Mouse (Mus musculus): ENCODE data around the gene Tcn2.

Gene Tcn2

DNA sequence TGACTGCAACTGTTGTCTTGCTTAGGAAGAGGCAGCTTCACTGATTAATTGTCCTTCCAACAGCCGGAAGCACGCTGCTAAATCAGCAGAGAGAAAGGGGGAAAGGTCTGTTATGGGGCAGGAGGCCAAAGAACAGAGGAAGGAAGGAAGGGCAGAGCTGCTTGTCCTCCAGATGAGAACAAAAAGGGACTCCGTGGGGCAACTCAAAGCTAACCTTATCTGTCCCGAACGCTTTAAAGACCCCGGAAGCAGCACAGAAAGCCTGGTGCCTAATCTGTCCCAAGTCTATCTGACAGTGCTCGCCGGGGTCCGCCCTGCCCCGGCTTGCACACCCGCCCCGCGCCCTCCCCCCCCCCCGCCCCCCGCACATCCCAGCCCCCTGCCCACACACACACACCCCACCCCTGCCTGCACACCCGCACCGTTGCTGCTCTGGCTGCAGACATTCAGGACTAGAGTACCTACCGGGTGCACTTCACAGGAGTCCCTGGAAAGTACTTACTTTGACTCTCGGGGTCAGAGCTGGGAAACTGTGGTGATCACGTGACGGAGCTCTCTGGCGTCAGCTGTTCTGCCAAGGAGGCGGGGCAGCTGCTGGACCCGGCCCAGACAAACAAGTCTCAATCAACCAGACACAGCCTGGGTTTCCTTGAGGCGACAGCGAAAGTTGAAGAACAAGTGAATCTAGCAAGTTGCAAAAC is at the start of gene Tcn2:
TSS of gene Tcn2 (minus strand) at position 649 of the 701 bp plus-strand sequence.
- Histone ChIP-seq H3K36me3 (ENCODE audit: insufficient read depth, low read length) (peaks cover 20% of the 10 kb centered on the region), H3K4me3 (replicated peaks; ENCODE audit: low read length) (peak within 1 kb of the TSS; percentile 74), H3K9me3 (ENCODE audit: low read length) (peaks cover 6% of the 10 kb centered on the region; the same call in 1 of the 2 replicates), H3K27me3 (ENCODE audit: insufficient read depth, low read length) (no peaks in the 10 kb centered on the region), H3K4me1 (replicated peaks; ENCODE audit: low read depth, low read length) (peaks cover 59% of the 10 kb centered on the region)
- TF ChIP-seq NANOG (IDR thresholded peaks at IDR 0.05; ENCODE audit: borderline replicate concordance, low read length), result no peak
- no peak for TF ChIP-seq POU5F1 (IDR thresholded peaks at IDR 0.05; ENCODE audit: borderline replicate concordance, low read length)
- TF ChIP-seq CTCF (conservative IDR thresholded peaks at IDR 0.05; ENCODE audit: low read length), result no peak

DNA sequence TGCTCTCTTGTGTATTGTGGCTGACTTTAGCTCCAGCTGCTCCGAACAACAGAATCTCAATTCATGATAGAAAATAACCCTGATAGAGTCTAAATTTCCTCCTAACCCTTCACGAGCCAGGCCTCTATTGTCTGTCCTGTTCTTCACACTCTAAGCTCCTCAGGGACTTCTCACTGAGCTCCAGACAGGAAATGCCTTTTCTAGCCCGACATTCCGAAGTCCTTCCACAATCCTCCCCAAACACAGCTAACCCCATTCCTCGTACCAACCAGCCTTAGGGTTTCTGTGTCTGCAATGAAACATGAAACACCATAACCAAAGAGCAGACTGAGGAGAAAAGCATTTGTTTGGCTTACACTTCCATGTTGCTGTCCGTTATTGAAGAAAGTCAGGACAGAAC is 49.6 kb upstream of the Tcn2 start:
- Histone ChIP-seq H3K36me3 (ENCODE audit: insufficient read depth, low read length) (peaks cover 60% of the 10 kb centered on the region), H3K4me3 (replicated peaks; ENCODE audit: low read length) (no peak overlapping the region), H3K27me3 (ENCODE audit: insufficient read depth, low read length) (peaks cover 15% of the 10 kb centered on the region), H3K9me3 (ENCODE audit: low read length) (no peaks in the 10 kb centered on the region), H3K4me1 (replicated peaks; ENCODE audit: low read depth, low read length) (peaks cover 40% of the 10 kb centered on the region)
- TF ChIP-seq POU5F1 (IDR thresholded peaks at IDR 0.05; ENCODE audit: borderline replicate concordance, low read length), result no peak
- no peak for TF ChIP-seq CTCF (conservative IDR thresholded peaks at IDR 0.05; ENCODE audit: low read length)
- TF ChIP-seq NANOG (IDR thresholded peaks at IDR 0.05; ENCODE audit: borderline replicate concordance, low read length), result no peak

DNA sequence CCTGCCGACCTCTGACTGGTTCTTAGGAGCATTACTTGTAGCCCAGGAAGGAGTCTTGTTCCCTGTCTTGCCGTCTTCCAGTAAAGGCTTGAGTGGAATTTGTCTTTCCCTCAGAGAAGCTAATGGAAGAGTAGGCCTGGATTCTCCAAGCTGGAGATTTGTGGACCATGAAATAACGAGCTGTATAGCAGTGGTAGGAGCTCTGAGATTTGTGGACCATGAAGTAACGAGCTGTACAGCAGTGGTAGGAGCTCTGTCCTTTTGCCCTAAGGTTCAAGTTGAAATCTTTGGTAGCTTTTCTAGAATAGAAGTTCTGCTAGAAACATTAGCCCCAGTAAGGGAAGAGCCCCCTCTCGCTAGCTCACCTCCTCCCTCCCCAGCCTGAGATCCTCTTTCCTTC is 46.5 kb upstream of the Tcn2 start:
- TF ChIP-seq NANOG (IDR thresholded peaks at IDR 0.05; ENCODE audit: borderline replicate concordance, low read length) (no peak), POU5F1 (IDR thresholded peaks at IDR 0.05; ENCODE audit: borderline replicate concordance, low read length) (no peak)
- H3K4me3 ChIP-seq (replicated peaks; ENCODE audit: low read length), result no peak overlapping the region
- H3K36me3 ChIP-seq (ENCODE audit: insufficient read depth, low read length), result peaks cover 91% of the 10 kb centered on the region
- H3K9me3 ChIP-seq (ENCODE audit: low read length), result no peaks in the 10 kb centered on the region
- H3K27me3 ChIP-seq (ENCODE audit: insufficient read depth, low read length), result 0 out of 2 replicates have a peak, but pooled peaks cover 9% of the 10 kb centered on the region
- H3K4me1 ChIP-seq (replicated peaks; ENCODE audit: low read depth, low read length), result peaks cover 36% of the 10 kb centered on the region

DNA sequence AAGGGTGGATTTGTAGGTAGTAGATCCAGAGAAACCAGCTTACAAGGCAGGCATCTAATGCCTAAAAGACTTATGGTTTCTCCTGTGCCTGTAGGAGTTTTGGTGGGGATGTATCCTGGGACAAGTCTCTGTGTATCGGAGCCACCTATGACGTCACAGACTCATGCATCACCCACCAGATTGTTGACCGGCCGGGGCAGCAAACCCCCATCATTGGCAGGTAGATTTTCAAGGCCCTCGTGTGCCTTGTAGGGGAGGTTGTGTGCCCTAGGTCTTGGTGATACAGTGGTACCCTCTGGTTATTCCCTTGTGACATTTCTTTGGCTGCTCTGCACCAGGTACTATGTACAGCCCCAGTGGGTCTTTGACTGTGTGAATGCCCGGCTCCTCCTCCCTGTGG is 44.7 kb upstream of the Tcn2 start, which contains the start of gene 4930556J24Rik:
TSS of gene 4930556J24Rik (minus strand) at position 101 of the 400 bp plus-strand sequence.
- H3K4me3 ChIP-seq (replicated peaks; ENCODE audit: low read length), result no peak within 1 kb of the TSS
- no peak for TF ChIP-seq CTCF (conservative IDR thresholded peaks at IDR 0.05; ENCODE audit: low read length)
- peaks cover 27% of the 10 kb centered on the region for H3K4me1 ChIP-seq (replicated peaks; ENCODE audit: low read depth, low read length)
- H3K9me3 ChIP-seq (ENCODE audit: low read length), result no peaks in the 10 kb centered on the region
- no peaks in the 10 kb centered on the region for H3K27me3 ChIP-seq (ENCODE audit: insufficient read depth, low read length)
- H3K36me3 ChIP-seq (ENCODE audit: insufficient read depth, low read length), result peaks cover 100% of the 10 kb centered on the region

DNA sequence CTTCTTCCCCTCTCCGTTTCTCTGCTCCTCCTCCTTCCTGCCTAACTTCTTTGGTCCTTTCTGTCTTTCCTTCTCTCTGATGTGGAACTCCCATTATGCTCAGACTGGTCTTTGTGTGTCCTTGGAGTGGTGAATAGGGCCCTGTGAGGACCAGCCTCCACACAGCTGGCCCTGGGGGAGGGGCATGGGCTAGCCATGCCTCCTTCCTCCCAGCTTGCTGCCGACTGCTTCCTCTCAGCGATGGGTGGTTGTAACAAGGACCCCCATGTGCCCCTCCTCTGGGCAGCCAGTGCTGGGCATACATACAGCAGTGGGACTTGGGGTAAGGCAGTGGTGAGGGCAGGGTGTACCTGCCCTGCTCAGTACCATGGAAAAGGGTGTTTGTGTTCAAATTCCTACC is 42.4 kb upstream of the Tcn2 start:
- peaks cover 33% of the 10 kb centered on the region for H3K4me1 ChIP-seq (replicated peaks; ENCODE audit: low read depth, low read length)
- TF ChIP-seq NANOG (IDR thresholded peaks at IDR 0.05; ENCODE audit: borderline replicate concordance, low read length), result no peak
- no peak for TF ChIP-seq POU5F1 (IDR thresholded peaks at IDR 0.05; ENCODE audit: borderline replicate concordance, low read length)
- TF ChIP-seq CTCF (conservative IDR thresholded peaks at IDR 0.05; ENCODE audit: low read length), result no peak
- H3K9me3 ChIP-seq (ENCODE audit: low read length), result no peaks in the 10 kb centered on the region
- no peaks in the 10 kb centered on the region for H3K27me3 ChIP-seq (ENCODE audit: insufficient read depth, low read length)
- no peak overlapping the region for H3K4me3 ChIP-seq (replicated peaks; ENCODE audit: low read length)
- H3K36me3 ChIP-seq (ENCODE audit: insufficient read depth, low read length), result peaks cover 100% of the 10 kb centered on the region

DNA sequence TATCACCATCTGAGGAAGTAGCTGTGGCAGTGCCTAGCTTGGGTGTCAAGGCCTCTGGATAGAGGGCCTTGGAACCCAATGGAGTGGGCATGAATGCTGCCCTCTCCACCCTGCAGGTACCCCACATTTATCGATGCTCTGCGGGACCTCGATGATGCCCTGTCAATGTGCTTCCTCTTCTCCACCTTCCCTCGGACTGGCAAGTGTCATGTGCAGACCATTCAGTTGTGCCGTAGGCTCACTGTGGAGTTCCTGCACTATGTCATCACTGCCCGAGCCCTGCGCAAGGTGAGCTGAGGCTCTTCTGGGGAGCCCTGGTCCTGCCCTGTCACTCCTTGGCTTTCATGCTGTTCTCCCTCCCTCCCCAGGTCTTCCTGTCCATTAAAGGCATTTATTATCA is 41.1 kb upstream of the Tcn2 start:
- peaks cover 100% of the 10 kb centered on the region for H3K36me3 ChIP-seq (ENCODE audit: insufficient read depth, low read length)
- TF ChIP-seq CTCF (conservative IDR thresholded peaks at IDR 0.05; ENCODE audit: low read length) (no peak), POU5F1 (IDR thresholded peaks at IDR 0.05; ENCODE audit: borderline replicate concordance, low read length) (no peak), NANOG (IDR thresholded peaks at IDR 0.05; ENCODE audit: borderline replicate concordance, low read length) (no peak)
- no peak overlapping the region for H3K4me3 ChIP-seq (replicated peaks; ENCODE audit: low read length)
- H3K9me3 ChIP-seq (ENCODE audit: low read length), result no peaks in the 10 kb centered on the region
- H3K27me3 ChIP-seq (ENCODE audit: insufficient read depth, low read length), result no peaks in the 10 kb centered on the region
- H3K4me1 ChIP-seq (replicated peaks; ENCODE audit: low read depth, low read length), result peaks cover 38% of the 10 kb centered on the region

DNA sequence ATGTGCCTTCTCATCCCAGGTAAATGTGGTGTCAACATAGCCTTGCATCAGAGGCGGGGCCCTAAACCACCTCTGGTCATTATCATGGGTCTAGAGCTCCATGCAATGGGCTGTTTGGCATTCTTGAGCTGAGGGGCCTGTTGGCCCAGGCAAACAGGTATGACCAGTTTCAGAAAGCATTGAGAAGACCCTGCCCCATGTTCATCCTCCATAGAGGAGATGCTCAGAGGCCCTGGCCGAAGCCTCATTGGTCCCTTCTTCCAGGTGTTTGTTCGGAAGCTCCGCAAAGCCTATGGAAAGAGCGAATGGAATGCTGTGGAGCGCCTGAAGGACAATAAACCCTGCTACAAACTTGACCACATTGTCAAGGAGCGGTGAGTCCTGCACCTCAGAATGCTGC is 38.4 kb upstream of the Tcn2 start:
- TF ChIP-seq NANOG (IDR thresholded peaks at IDR 0.05; ENCODE audit: borderline replicate concordance, low read length) (no peak), CTCF (conservative IDR thresholded peaks at IDR 0.05; ENCODE audit: low read length) (no peak), POU5F1 (IDR thresholded peaks at IDR 0.05; ENCODE audit: borderline replicate concordance, low read length) (no peak)
- H3K9me3 ChIP-seq (ENCODE audit: low read length), result no peaks in the 10 kb centered on the region
- no peak overlapping the region for H3K4me3 ChIP-seq (replicated peaks; ENCODE audit: low read length)
- no peaks in the 10 kb centered on the region for H3K27me3 ChIP-seq (ENCODE audit: insufficient read depth, low read length)
- H3K4me1 ChIP-seq (replicated peaks; ENCODE audit: low read depth, low read length), result peaks cover 64% of the 10 kb centered on the region
- peaks cover 98% of the 10 kb centered on the region for H3K36me3 ChIP-seq (ENCODE audit: insufficient read depth, low read length)

DNA sequence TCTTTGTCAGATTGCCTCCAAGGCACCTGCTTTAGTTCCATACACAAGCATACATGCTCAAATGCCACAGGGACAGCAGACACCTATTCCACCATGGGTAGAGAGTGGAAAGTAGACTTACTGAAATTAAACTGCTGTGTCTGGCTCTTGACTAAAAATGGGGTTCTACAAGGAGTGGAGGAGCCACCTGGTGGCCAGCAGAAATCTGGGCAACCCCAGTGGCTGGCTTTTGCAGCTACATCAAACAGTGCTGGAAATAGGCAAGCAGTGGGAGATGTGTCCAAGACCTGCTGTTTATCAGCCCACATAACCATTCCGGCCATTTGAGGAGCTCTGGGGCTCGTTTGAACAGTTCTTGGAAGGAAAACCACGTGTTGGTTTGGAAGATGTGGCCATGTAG is 37.9 kb upstream of the Tcn2 start:
- Histone ChIP-seq H3K9me3 (ENCODE audit: low read length) (no peaks in the 10 kb centered on the region), H3K27me3 (ENCODE audit: insufficient read depth, low read length) (no peaks in the 10 kb centered on the region), H3K4me1 (replicated peaks; ENCODE audit: low read depth, low read length) (peaks cover 65% of the 10 kb centered on the region), H3K4me3 (replicated peaks; ENCODE audit: low read length) (no peak overlapping the region), H3K36me3 (ENCODE audit: insufficient read depth, low read length) (peaks cover 93% of the 10 kb centered on the region)
- TF ChIP-seq CTCF (conservative IDR thresholded peaks at IDR 0.05; ENCODE audit: low read length), result peak; percentile 25
- no peak for TF ChIP-seq POU5F1 (IDR thresholded peaks at IDR 0.05; ENCODE audit: borderline replicate concordance, low read length)

Measured in E14TG2a.4 (cell line).